Mouse (Mus musculus) limb, embryonic 13.5 days (tissue): ENCODE measurements at regions not wholly inside any gene's neighbourhood (a gene's known extent, or its start where the extent isn't known, plus 50 kb on each side); places are given as distances from the start of the nearest gene placed in this dataset.

Source experiments
- ATAC-seq: fragments of 200-750 bp; cut with Nextera tagmentation; 2 replicates; pipeline ENCODE4 v1.8.0; 2017; ENCODE audit warnings: low read depth, moderate number of reproducible peaks, moderate TSS enrichment; ENCODE audit not compliant: low FRiP score
- H3K27ac ChIP-seq: fragments of 300-500 bp; sonication (generic); 2 replicates; pipeline ENCODE4 v1.5.1; 2015; ENCODE audit warnings: inconsistent platforms, mild to moderate bottlenecking, moderate library complexity
- H3K27me3 ChIP-seq: fragments of 300-500 bp; sonication (generic); 2 replicates; pipeline ENCODE4 v1.6.1; 2015; ENCODE audit warnings: mild to moderate bottlenecking, inconsistent platforms
- H3K36me3 ChIP-seq: fragments of 300-500 bp; sonication (generic); 2 replicates; pipeline ENCODE4 v1.6.1; 2015; ENCODE audit warnings: inconsistent platforms, mild to moderate bottlenecking, moderate library complexity
- H3K4me1 ChIP-seq: fragments of 300-500 bp; sonication (generic); 2 replicates; pipeline ENCODE4 v1.6.1; 2015; ENCODE audit warnings: inconsistent platforms
- H3K4me2 ChIP-seq: fragments of 300-500 bp; sonication (generic); replicated peaks from 2 replicates; pipeline ENCODE4 v1.6.1; 2015; ENCODE audit warnings: inconsistent platforms, mild to moderate bottlenecking, moderate library complexity
- H3K4me3 ChIP-seq: fragments of 300-500 bp; sonication (generic); 2 replicates; pipeline ENCODE4 v1.5.1; 2015; ENCODE audit warnings: moderate library complexity, mild to moderate bottlenecking, inconsistent platforms
- H3K9ac ChIP-seq: fragments of 300-500 bp; sonication (generic); 2 replicates; pipeline ENCODE4 v1.6.1; 2015; ENCODE audit warnings: mild to moderate bottlenecking, inconsistent platforms
- H3K9me3 ChIP-seq: fragments of 300-500 bp; sonication (generic); 2 replicates; pipeline ENCODE4 v1.6.1; 2016; ENCODE audit warnings: inconsistent platforms
- WGBS: fragments of 180-500 bp; shearing (Covaris S2); methylation state at CpG from one replicate; pipeline ENCODE4 v1.1.7; 2015; 5-methylcytosine and 5-hydroxymethylcytosine counted together

DNA sequence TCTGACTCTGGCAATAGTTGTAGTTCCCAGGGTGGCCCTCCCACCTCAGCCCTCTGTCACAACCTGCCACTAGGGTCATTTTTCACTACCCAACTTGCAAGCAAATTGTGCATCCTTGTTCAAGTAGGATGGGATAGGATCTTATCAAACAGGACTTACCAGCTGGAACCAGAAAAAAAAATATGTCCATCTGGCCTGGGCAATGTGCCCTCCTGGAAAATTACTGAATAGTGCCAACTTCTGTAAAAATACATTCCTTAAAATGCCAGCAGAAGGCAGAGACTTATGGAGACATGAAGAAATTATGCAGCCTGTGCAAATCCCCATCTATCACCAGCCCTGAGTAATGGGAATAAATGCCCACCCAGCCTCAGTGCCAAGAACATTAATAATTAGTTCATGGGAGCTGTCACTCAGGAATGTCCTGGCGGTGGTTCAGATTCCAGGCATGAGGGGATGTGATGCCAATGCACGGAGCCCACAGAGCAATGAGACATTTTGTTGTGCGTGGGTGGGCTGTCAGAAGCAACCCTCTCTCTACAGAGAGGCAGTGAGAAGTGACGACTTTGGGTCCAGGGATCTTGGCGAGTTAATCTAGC lies 139.6 kb downstream of the Otor start:
- no peaks in the 10 kb centered on the region for H3K9me3 ChIP-seq
- H3K36me3 ChIP-seq: no peaks in the 10 kb centered on the region
- no peaks in the 10 kb centered on the region for H3K4me1 ChIP-seq
- WGBS: 75% methylated on average over 5 of the region's 5 CpGs
- no peak for ATAC-seq
- no peak overlapping the region for H3K27ac ChIP-seq
- H3K4me3 ChIP-seq: no peak overlapping the region
- no peak overlapping the region for H3K9ac ChIP-seq
- no peaks in the 10 kb centered on the region for H3K27me3 ChIP-seq
- no peak overlapping the region for H3K4me2 ChIP-seq

GRCm38 (mm10) chr2:143222326-143222725 lies 144.1 kb downstream of the Otor start:
- Histone ChIP-seq H3K4me2 (no peak overlapping the region), H3K9me3 (no peaks in the 10 kb centered on the region), H3K27me3 (no peaks in the 10 kb centered on the region), H3K9ac (no peak overlapping the region), H3K36me3 (no peaks in the 10 kb centered on the region), H3K27ac (no peak overlapping the region), H3K4me1 (no peaks in the 10 kb centered on the region), H3K4me3 (no peak overlapping the region)
- WGBS: 33% methylated on average over 1 of the region's 1 CpGs
- ATAC-seq: no peak

DNA sequence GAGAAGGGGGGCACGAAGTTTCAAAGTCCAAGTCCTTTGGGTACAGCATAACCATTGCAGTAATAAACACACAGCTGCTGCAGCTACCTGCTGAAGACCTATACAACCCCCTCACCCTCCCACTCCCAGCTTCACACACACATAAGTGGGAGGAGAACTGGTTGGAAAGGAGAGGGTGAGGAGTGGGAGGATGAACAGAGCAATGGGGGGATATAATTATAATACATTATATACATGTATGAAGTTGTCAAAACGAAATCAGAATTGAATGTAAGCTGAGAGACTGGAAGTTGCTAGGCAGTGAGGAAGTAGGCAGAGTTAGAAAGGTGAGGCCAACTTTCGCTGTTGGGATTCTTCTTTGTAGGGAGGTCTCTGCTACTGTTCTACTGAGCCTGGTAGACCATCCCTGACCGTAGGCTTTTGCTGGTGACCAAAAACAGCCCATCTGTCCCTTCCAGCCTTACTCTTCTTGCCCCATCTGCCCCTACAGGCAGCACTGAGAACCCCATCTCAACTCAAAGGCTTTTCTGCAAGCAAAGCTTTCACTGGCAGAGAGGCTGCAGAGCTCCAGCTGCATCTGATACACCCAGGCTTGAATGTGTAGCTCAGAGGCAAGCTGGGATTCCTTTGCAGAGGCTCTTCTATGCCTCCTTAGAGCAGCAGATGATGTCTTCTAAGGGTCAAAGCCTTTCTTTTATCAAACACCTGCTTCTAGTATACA lies 146.3 kb downstream of the Otor start:
- no peak overlapping the region for H3K4me2 ChIP-seq
- WGBS: 65% methylated on average over 4 of the region's 4 CpGs

DNA sequence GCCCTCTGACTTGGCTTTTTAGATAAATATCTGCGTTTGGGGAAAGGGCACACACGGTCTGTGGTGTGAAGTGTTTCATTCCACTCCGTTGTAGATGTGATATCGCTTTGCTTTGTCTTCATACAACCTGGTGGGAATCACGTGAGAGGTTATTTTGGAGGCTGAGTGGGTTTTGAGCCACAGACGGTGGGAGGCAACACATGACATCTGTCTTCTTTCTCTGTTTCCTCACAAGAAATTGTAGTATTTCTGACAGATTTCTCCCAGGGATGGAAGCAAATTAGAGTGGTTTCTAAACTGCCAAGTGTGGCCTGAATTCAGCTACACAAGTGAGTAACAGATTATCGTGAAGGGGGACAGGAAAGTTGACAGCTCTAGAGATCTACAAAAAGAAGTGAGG lies 155.5 kb downstream of the Otor start:
- WGBS: 84% methylated on average over 7 of the region's 7 CpGs
- H3K9ac ChIP-seq: no peak overlapping the region
- no peaks in the 10 kb centered on the region for H3K9me3 ChIP-seq
- no peaks in the 10 kb centered on the region for H3K36me3 ChIP-seq
- H3K27ac ChIP-seq: no peak overlapping the region
- H3K4me2 ChIP-seq: no peak overlapping the region
- no peak overlapping the region for H3K4me3 ChIP-seq
- H3K4me1 ChIP-seq: no peaks in the 10 kb centered on the region
- ATAC-seq: no peak
- H3K27me3 ChIP-seq: no peaks in the 10 kb centered on the region

More for the DNA sequence above, 146.3 kb downstream of the Otor start:
- Histone ChIP-seq H3K27ac (no peak overlapping the region), H3K4me1 (no peaks in the 10 kb centered on the region), H3K36me3 (no peaks in the 10 kb centered on the region), H3K4me3 (no peak overlapping the region), H3K9me3 (no peaks in the 10 kb centered on the region), H3K9ac (no peak overlapping the region), H3K27me3 (no peaks in the 10 kb centered on the region)
- ATAC-seq: no peak

DNA sequence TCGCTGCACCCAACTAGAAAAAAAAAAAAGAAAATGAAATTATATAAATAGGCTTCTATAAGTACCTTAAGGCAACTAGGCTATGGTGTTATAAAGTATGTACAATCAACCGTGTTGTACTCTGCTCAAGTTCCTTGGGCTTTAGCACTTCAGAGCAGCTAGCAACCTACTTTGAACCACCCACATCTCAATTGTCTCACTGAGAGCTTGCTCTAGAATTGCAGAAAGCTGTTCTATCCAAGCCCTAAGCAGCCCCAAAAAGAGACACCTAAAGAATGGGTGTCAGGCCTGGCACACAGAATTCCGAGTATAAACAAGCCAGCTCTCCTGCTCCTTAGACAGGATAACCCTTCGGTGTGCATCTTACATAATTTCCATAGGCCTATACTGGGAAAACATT lies 162.0 kb downstream of the Otor start:
- no peaks in the 10 kb centered on the region for H3K4me1 ChIP-seq
- no peak overlapping the region for H3K4me3 ChIP-seq
- H3K4me2 ChIP-seq: no peak overlapping the region
- H3K36me3 ChIP-seq: no peaks in the 10 kb centered on the region
- WGBS: 84% methylated on average over 4 of the region's 4 CpGs
- H3K27ac ChIP-seq: no peak overlapping the region
- ATAC-seq: no peak
- no peak overlapping the region for H3K9ac ChIP-seq
- no peaks in the 10 kb centered on the region for H3K9me3 ChIP-seq
- no peaks in the 10 kb centered on the region for H3K27me3 ChIP-seq

DNA sequence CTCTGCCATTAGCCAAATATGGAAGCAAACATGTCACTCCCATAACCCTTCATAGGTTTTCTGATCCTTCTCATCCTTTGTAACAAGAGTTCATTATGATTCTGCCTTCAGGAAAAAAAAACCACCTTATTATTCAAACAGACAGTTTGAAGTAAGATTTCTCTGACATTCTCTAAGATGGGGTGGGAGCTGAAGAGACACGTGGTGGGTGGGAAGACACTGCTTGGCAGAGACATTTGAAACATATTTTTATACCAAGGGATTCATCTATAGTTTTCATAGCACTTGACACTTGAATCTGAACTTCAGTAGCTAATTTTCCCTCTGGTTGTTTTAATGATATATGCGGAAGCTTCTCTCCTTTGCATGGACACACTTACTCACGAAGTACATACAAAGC lies 165.5 kb downstream of the Otor start:
- H3K36me3 ChIP-seq: no peaks in the 10 kb centered on the region
- H3K9ac ChIP-seq: no peak overlapping the region
- H3K27me3 ChIP-seq: no peaks in the 10 kb centered on the region
- no peak overlapping the region for H3K27ac ChIP-seq
- 83% methylated on average over 3 of the region's 3 CpGs for WGBS
- H3K4me1 ChIP-seq: no peaks in the 10 kb centered on the region
- no peak overlapping the region for H3K4me3 ChIP-seq
- no peak for ATAC-seq
- H3K9me3 ChIP-seq: no peaks in the 10 kb centered on the region
- no peak overlapping the region for H3K4me2 ChIP-seq

- Histone ChIP-seq H3K27ac (no peak overlapping the region), H3K9ac (no peak overlapping the region), H3K27me3 (no peaks in the 10 kb centered on the region), H3K9me3 (no peaks in the 10 kb centered on the region), H3K4me2 (no peak overlapping the region), H3K36me3 (no peaks in the 10 kb centered on the region), H3K4me1 (no peaks in the 10 kb centered on the region), H3K4me3 (no peak overlapping the region)
- no peak for ATAC-seq
- 83% methylated on average over 4 of the region's 4 CpGs for WGBS
These were observed 167.9 kb downstream of the Otor start for GRCm38 (mm10) chr2:143246131-143246665.

DNA sequence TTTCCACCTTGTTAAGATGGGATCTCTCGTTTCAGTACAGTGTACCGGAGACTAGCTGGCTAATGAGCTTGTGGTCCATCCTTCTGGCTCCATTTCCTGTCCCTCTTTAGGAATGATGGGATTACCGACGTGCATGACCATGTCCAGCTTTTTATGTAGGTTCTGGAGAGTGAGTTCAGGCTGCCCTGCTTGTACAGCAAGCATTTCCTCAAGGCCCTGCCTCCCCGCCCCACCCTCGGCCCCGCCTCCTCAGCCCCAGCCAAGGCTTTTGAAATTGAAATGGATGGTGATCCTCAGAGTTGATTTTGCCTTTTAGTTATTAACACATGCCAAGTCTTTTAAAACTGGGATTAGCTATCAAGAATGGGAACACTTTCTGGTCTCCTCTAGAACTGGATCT lies 190.8 kb downstream of the Otor start:
- no peak overlapping the region for H3K9ac ChIP-seq
- WGBS: 29% methylated on average over 7 of the region's 7 CpGs

GRCm38 (mm10) chr2:143270826-143271225 lies 192.6 kb downstream of the Otor start:
- no peak for ATAC-seq
- Histone ChIP-seq H3K9me3 (no peaks in the 10 kb centered on the region), H3K27me3 (no peaks in the 10 kb centered on the region), H3K27ac (no peak overlapping the region), H3K9ac (no peak overlapping the region), H3K4me2 (no peak overlapping the region), H3K4me1 (no peaks in the 10 kb centered on the region), H3K36me3 (no peaks in the 10 kb centered on the region), H3K4me3 (no peak overlapping the region)
- WGBS: 84% methylated on average over 5 of the region's 5 CpGs

More for the DNA sequence above, 190.8 kb downstream of the Otor start:
- no peak for ATAC-seq
- Histone ChIP-seq H3K9me3 (no peaks in the 10 kb centered on the region), H3K4me3 (no peak overlapping the region), H3K27me3 (no peaks in the 10 kb centered on the region), H3K36me3 (no peaks in the 10 kb centered on the region), H3K4me1 (no peaks in the 10 kb centered on the region), H3K4me2 (no peak overlapping the region), H3K27ac (no peak overlapping the region)

DNA sequence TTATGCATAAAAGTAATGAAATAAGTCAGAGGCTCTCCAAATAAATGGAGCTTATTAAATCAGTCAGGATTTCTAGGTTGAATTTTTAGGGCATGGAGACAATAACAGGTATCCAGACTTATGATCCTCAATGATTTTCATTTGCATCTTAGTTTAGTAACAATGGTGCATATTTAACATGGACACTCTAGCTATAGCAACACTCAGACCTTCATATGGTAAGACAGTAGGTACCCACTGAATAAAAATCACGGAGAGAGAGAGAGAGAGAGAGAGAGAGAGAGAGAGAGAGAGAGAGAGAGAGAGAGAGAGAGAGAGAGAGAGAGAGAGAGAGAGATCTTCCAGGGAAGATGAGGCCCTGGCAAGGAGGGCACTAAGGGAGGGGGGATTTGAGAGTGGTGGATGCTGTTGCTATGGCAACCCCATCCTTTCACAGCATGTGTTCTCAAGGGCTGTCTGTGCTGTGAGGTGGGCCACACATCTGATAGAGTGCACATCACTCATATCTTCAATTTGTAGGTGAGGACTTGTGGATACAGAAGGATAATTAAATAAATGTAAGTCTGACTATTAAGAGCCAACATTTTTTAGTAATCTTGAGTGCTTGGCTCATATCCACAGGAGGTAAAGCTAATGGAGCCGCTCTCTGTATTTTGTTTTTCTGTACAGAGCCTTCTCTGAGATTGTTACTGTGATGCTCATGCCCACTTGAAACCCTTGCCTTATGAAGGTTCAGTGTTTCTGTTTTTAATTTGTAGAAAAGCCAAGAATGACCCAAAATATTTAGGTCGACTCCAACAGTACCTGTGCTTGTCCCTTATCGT lies 227.7 kb downstream of the Otor start:
- Histone ChIP-seq H3K4me1 (no peaks in the 10 kb centered on the region), H3K9me3 (no peaks in the 10 kb centered on the region), H3K4me3 (no peak overlapping the region), H3K4me2 (no peak overlapping the region), H3K36me3 (no peaks in the 10 kb centered on the region), H3K27me3 (no peaks in the 10 kb centered on the region), H3K9ac (no peak overlapping the region), H3K27ac (no peak overlapping the region)
- no peak for ATAC-seq
- WGBS: 76% methylated on average over 4 of the region's 4 CpGs

GRCm38 (mm10) chr2:143306571-143306925 lies 228.3 kb downstream of the Otor start:
- Histone ChIP-seq H3K4me3 (no peak overlapping the region), H3K9me3 (no peaks in the 10 kb centered on the region), H3K4me2 (no peak overlapping the region), H3K27ac (no peak overlapping the region), H3K9ac (no peak overlapping the region), H3K4me1 (no peaks in the 10 kb centered on the region), H3K36me3 (no peaks in the 10 kb centered on the region), H3K27me3 (no peaks in the 10 kb centered on the region)
- WGBS: 74% methylated on average over 2 of the region's 2 CpGs
- no peak for ATAC-seq

- Histone ChIP-seq H3K27me3 (no peaks in the 10 kb centered on the region), H3K4me3 (no peak overlapping the region), H3K27ac (no peak overlapping the region), H3K9me3 (peaks cover 8% of the 10 kb centered on the region; the same call in 1 of the 2 replicates), H3K36me3 (no peaks in the 10 kb centered on the region), H3K4me1 (no peaks in the 10 kb centered on the region), H3K9ac (no peak overlapping the region), H3K4me2 (no peak overlapping the region)
- 0 out of 2 replicates have a peak, but pooled peaks have one; percentile 32 for ATAC-seq
These were observed 220.5 kb upstream of the Pcsk2 start for GRCm38 (mm10) chr2:143325486-143325885.
